Mouse (Mus musculus): ENCODE results near the gene Zswim8. TPM values are rescaled to one million over a fixed set of nuclear protein-coding genes. Genes with fewer than 3 reads are reported as not detected.

Gene Zswim8
- polyA plus RNA-seq, 1 experiment from 2014 or later = 30.3 TPM

DNA sequence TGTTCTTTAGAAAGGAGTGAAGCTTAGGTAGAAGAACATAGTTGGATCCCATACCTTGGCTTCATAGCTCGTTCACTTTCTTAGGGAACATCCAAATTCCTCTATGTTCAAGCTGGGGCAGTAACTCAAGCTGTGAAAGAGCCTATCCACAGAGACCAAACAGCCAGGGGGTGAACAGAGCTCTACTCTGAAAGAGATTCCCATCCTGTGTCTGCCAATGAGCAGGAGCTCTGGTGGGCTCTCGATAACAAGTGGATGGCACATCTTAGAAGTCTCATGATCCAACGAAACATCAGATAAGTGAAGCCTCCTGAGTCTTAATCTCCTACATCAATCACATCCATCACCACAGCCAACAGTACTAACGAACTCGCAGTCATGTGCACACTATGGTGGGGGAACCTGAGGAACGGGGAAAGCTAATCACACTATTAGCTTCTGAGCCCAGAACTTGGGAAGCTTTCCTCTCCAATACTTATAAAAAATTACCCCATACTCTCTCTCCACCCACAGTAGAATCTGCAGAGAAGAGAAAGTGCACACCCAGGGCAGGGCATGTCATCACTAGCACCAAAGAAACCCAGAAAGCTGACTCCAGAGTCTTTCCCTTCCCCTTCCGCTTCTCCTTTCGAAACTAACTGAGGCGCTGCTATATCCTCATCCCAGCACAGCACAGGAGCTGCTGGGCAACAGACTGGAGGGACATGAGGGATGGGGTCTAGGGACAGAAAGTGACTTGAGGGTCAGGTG is 23.7 kb downstream of the Zswim8 start:
- H3K4me3 ChIP-seq (ENCODE audit: low read depth, low read length) = no peak overlapping the region
- no peak overlapping the region for H3K9ac ChIP-seq (ENCODE audit: low read length)
- no peaks in the 10 kb centered on the region for H3K27me3 ChIP-seq (replicated peaks; ENCODE audit: control insufficient read depth, insufficient read depth, low read length)
- ATAC-seq (replicated peaks; ENCODE audit: low FRiP score, low TSS enrichment, low read depth) (no peak), DNase-seq (ENCODE audit: low spot score) (no peak)
- peaks cover 20% of the 10 kb centered on the region for H3K4me1 ChIP-seq (replicated peaks; ENCODE audit: control insufficient read depth, insufficient read depth, low read length)
- peaks cover 65% of the 10 kb centered on the region for H3K36me3 ChIP-seq (ENCODE audit: control insufficient read depth, insufficient read depth, low read length)
- no peak overlapping the region for H3K4me2 ChIP-seq (ENCODE audit: low read length)
- WGBS = 89% methylated on average over 9 of the region's 9 CpGs
- H3K9me3 ChIP-seq (ENCODE audit: control insufficient read depth, low read length) = no peaks in the 10 kb centered on the region
- H3K27ac ChIP-seq (ENCODE audit: low read depth) = no peak overlapping the region

DNA sequence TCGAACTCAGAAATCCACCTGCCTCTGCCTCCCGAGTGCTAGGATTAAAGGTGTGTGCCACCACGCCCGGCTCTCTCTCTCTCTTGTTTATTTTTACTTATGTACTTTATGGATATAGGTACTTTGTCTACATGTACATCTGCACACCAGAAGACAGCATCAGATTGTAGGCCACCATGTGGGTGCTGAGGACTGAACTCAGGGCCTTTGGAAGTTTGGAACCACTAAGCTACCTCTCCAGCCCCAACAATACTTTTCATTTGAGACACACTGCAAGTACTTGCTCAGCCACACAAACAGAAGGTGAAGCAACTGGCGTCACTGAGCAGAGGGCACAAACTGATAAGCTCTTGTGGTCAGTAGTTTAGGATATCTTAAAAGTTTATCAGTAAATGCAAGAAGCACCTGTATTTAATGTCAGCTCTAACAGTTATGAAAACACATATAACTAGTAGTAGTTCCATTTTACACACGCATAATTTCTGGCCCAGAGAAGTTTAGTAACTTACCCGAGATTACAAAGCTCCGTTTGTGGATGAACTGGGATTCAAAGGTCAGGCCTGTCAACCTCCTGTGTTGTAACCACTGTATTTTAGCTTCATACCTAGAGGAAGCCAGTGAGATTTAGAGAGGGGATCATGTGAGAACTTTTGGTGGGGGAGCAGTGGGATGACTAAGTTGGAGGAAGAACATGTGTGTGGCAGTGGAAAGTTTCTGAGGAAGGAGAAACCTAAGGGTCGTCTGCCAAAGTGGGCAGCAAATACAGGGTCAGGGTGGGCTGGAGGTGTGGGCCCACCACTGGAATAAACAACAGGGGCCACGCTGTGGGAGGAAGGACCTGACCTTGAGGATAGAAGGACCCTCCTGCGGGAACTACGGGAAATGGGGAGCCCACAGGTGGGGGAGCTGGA is 25.9 kb downstream of the Zswim8 start:
- Histone ChIP-seq H3K9me3 (ENCODE audit: control insufficient read depth, low read length) (no peaks in the 10 kb centered on the region), H3K4me1 (replicated peaks; ENCODE audit: control insufficient read depth, insufficient read depth, low read length) (peaks cover 20% of the 10 kb centered on the region), H3K4me2 (ENCODE audit: low read length) (peak overlapping the region; percentile 86), H3K27ac (ENCODE audit: low read depth) (peak overlapping the region; percentile 94; the same call in 1 of the 2 replicates), H3K27me3 (replicated peaks; ENCODE audit: control insufficient read depth, insufficient read depth, low read length) (no peaks in the 10 kb centered on the region), H3K9ac (ENCODE audit: low read length) (peak overlapping the region; percentile 90), H3K36me3 (ENCODE audit: control insufficient read depth, insufficient read depth, low read length) (peaks cover 55% of the 10 kb centered on the region), H3K4me3 (ENCODE audit: low read depth, low read length) (peak overlapping the region; percentile 73)
- 45% methylated on average over 12 of the region's 12 CpGs for WGBS
- DNase-seq (ENCODE audit: low spot score) (peak; percentile 53), ATAC-seq (replicated peaks; ENCODE audit: low FRiP score, low TSS enrichment, low read depth) (no peak)

DNA sequence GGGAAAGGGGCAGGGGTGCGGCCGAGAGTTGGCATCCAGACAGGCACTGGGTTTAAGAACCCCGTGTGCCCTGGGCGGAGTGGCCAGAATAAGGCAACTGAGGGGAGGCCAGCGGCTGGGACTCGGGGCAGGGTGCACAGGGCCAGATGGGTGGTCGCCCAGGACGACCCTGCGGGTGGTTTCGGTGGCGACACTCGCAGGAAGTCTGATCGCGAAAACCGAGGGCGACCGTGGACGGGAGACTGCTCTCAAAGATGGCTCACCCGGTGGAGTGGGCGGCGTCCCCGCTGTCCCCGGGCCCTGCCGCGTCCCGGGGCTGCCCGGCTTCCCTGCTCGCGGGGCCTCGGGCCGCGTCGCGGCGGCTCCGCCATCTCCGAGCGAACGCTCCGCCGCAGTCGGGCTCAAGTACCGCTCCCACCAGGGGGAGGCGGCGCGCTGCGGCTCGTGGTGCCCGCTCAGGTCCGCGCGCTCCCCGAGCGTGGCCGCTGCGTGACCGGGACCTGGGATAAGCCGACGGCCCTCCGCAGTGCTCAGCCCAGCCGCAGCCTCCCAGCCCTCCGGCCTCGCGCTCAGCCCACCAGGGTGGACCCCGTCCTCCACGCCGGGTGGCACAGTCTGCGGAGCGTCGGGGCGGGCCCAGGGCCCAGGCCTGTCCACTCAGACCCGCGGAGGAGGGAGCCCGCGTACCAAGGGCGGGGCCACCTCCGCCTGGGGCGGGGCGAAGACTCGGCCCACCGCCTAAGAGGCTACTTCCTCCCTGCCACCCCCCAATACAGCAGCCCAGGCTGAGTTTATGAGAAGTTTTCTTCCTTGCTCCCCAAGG is 26.8 kb downstream of the Zswim8 start, which contains the start of gene Ndst2:
TSS of gene Ndst2 (minus strand) at position 611 of the 823 bp plus-strand sequence.
- peaks cover 55% of the 10 kb centered on the region for H3K36me3 ChIP-seq (ENCODE audit: control insufficient read depth, insufficient read depth, low read length)
- peak within 1 kb of the TSS; percentile 90 for H3K9ac ChIP-seq (ENCODE audit: low read length)
- peak within 1 kb of the TSS; percentile 94 for H3K27ac ChIP-seq (ENCODE audit: low read depth)
- H3K27me3 ChIP-seq (replicated peaks; ENCODE audit: control insufficient read depth, insufficient read depth, low read length) = no peaks in the 10 kb centered on the region
- peaks cover 20% of the 10 kb centered on the region for H3K4me1 ChIP-seq (replicated peaks; ENCODE audit: control insufficient read depth, insufficient read depth, low read length)
- DNase-seq (ENCODE audit: low spot score) = peak; percentile 95
- ATAC-seq (replicated peaks; ENCODE audit: low FRiP score, low TSS enrichment, low read depth) = peak; percentile 98
- H3K9me3 ChIP-seq (ENCODE audit: control insufficient read depth, low read length) = no peaks in the 10 kb centered on the region
- WGBS = under 1% methylated on average over 76 of the region's 81 CpGs
- H3K4me3 ChIP-seq (ENCODE audit: low read depth, low read length) = peak within 1 kb of the TSS; percentile 73
- H3K4me2 ChIP-seq (ENCODE audit: low read length) = peak within 1 kb of the TSS; percentile 86

DNA sequence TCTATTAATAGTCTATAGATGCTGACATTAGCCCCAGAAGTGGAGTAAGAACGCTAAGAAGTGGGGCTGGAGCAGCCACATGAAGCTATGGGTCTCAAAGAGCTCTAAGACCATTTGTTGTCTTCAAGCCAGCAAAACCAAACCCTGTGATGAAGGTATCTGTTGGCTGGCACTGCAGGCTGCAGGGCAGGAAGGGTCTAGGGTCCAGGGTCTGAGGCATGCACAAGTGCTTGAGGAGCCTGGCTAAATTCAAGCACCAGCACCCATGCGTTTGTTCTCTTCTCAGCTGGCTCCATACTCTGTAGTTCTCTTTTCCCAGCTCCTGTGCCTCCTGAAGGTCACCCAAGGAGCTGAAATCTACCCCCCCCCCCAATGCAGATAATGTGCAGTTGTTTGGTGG is 27.7 kb downstream of the Zswim8 start:
- H3K27ac ChIP-seq (ENCODE audit: low read depth) = peak overlapping the region; percentile 94
- peaks cover 20% of the 10 kb centered on the region for H3K4me1 ChIP-seq (replicated peaks; ENCODE audit: control insufficient read depth, insufficient read depth, low read length)
- ATAC-seq (replicated peaks; ENCODE audit: low FRiP score, low TSS enrichment, low read depth) (no peak), DNase-seq (ENCODE audit: low spot score) (no peak)
- WGBS = 64% methylated on average over 2 of the region's 2 CpGs
- H3K4me3 ChIP-seq (ENCODE audit: low read depth, low read length) = peak overlapping the region; percentile 73; the same call in 1 of the 2 replicates
- no peak overlapping the region; the same call in 1 of the 2 replicates for H3K9ac ChIP-seq (ENCODE audit: low read length)
- peaks cover 55% of the 10 kb centered on the region for H3K36me3 ChIP-seq (ENCODE audit: control insufficient read depth, insufficient read depth, low read length)
- H3K27me3 ChIP-seq (replicated peaks; ENCODE audit: control insufficient read depth, insufficient read depth, low read length) = no peaks in the 10 kb centered on the region
- peak overlapping the region; percentile 86 for H3K4me2 ChIP-seq (ENCODE audit: low read length)
- no peaks in the 10 kb centered on the region for H3K9me3 ChIP-seq (ENCODE audit: control insufficient read depth, low read length)

DNA sequence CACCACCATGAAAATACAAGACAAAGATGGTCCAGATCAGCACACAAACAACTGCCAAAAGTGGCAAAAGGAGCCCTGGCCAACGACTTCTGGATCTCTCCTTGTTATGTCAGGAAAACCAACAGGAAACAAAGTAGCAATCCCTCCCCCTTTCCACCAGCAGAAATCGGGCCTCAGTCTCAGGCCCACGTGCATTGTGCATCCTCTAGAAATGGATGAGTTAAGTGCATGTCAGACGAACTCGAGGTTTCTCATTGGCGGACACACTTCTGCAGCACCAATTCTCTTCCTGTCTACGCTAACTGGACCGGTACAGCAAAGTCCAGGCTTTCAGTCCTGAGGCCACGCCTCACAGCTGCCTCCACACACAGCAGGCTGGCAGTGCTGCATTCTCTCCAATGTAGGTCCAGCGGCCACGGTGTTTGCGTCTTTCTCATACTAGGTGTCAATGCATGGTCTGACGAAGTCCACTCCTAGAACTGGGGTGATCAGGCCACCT is 28.6 kb downstream of the Zswim8 start:
- H3K27ac ChIP-seq (ENCODE audit: low read depth) = no peak overlapping the region
- no peaks in the 10 kb centered on the region for H3K27me3 ChIP-seq (replicated peaks; ENCODE audit: control insufficient read depth, insufficient read depth, low read length)
- no peak for DNase-seq (ENCODE audit: low spot score)
- peaks cover 52% of the 10 kb centered on the region for H3K36me3 ChIP-seq (ENCODE audit: control insufficient read depth, insufficient read depth, low read length)
- no peak for ATAC-seq (replicated peaks; ENCODE audit: low FRiP score, low TSS enrichment, low read depth)
- H3K4me1 ChIP-seq (replicated peaks; ENCODE audit: control insufficient read depth, insufficient read depth, low read length) = peaks cover 20% of the 10 kb centered on the region
- no peaks in the 10 kb centered on the region for H3K9me3 ChIP-seq (ENCODE audit: control insufficient read depth, low read length)
- H3K4me3 ChIP-seq (ENCODE audit: low read depth, low read length) = no peak overlapping the region
- H3K9ac ChIP-seq (ENCODE audit: low read length) = no peak overlapping the region
- 77% methylated on average over 13 of the region's 13 CpGs for WGBS
- H3K4me2 ChIP-seq (ENCODE audit: low read length) = no peak overlapping the region

DNA sequence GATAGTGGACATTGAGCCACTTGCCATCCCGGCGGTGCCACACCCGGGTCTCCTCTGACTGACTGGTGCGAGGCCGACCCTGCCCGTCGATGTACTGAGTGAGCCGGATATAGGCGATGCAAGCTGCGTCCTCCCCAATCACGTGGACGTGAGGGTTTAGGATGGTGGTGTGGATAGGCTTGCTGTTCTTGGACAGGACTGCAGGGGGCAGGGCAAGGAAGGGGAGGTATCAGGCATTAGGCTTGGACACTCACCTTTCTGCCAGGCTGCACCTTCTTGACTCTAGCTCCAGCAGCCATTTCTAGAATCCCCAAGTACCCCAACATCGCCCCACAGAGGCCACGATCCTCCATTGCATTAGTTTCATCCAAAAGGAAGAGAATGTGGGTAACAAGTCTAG is 30.0 kb downstream of the Zswim8 start:
- H3K27ac ChIP-seq (ENCODE audit: low read depth) = no peak overlapping the region
- WGBS = 28% methylated on average over 14 of the region's 14 CpGs
- peaks cover 55% of the 10 kb centered on the region for H3K36me3 ChIP-seq (ENCODE audit: control insufficient read depth, insufficient read depth, low read length)
- no peak overlapping the region for H3K9ac ChIP-seq (ENCODE audit: low read length)
- H3K27me3 ChIP-seq (replicated peaks; ENCODE audit: control insufficient read depth, insufficient read depth, low read length) = no peaks in the 10 kb centered on the region
- DNase-seq (ENCODE audit: low spot score) (peak; percentile 74), ATAC-seq (replicated peaks; ENCODE audit: low FRiP score, low TSS enrichment, low read depth) (0 out of 2 replicates have a peak, but pooled peaks have one; percentile 5)
- no peak overlapping the region for H3K4me2 ChIP-seq (ENCODE audit: low read length)
- H3K9me3 ChIP-seq (ENCODE audit: control insufficient read depth, low read length) = no peaks in the 10 kb centered on the region
- peaks cover 15% of the 10 kb centered on the region for H3K4me1 ChIP-seq (replicated peaks; ENCODE audit: control insufficient read depth, insufficient read depth, low read length)
- H3K4me3 ChIP-seq (ENCODE audit: low read depth, low read length) = no peak overlapping the region

DNA sequence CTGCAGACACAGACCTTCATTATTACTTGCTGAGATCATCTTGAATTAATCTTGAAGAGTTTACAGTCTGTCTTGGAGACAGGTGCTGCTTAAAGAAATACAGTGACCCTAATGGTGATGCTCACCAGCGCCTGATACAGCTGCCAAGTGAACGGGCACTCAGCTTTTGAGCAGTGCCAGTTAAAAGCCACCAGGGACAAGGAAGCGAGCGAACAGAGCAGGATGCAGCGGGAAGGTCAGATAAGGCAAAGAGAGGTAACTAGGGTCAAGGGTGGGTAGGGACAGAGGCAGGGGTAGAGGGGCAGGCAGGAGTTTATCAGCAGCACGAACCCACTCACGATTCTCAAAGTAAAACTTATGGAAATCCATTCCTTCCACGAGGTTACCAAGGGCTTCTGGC is 31.2 kb downstream of the Zswim8 start:
- H3K36me3 ChIP-seq (ENCODE audit: control insufficient read depth, insufficient read depth, low read length) = peaks cover 63% of the 10 kb centered on the region
- WGBS = 78% methylated on average over 8 of the region's 8 CpGs

DNA sequence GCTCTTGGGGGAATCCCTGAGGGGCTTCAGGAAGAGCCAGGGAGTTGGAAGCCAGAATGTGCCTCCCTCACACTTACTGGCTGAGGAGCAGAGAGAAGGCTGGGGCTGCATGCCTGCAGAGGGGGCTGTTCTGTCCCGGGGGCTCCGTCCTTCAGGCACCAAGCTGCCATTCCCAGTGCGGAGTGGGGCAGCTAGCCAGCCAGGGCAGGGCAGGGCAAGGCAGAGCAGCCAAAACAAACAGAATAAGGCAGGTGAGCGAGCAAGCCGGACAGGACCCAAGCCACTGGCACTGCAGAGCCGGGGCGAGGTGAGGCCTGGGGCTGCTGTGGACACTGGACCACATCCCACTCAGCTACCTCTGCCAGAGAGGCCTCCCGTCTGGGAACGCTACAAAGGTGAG is 33.9 kb downstream of the Zswim8 start:
- Histone ChIP-seq H3K9me3 (ENCODE audit: control insufficient read depth, low read length) (no peaks in the 10 kb centered on the region), H3K27me3 (replicated peaks; ENCODE audit: control insufficient read depth, insufficient read depth, low read length) (no peaks in the 10 kb centered on the region), H3K4me3 (ENCODE audit: low read depth, low read length) (no peak overlapping the region), H3K4me1 (replicated peaks; ENCODE audit: control insufficient read depth, insufficient read depth, low read length) (no peaks in the 10 kb centered on the region), H3K4me2 (ENCODE audit: low read length) (no peak overlapping the region), H3K36me3 (ENCODE audit: control insufficient read depth, insufficient read depth, low read length) (peaks cover 74% of the 10 kb centered on the region), H3K9ac (ENCODE audit: low read length) (no peak overlapping the region), H3K27ac (ENCODE audit: low read depth) (no peak overlapping the region)
- ATAC-seq (replicated peaks; ENCODE audit: low FRiP score, low TSS enrichment, low read depth) (no peak), DNase-seq (ENCODE audit: low spot score) (no peak)
- WGBS = 93% methylated on average over 9 of the region's 9 CpGs

More for the DNA sequence above, 31.2 kb downstream of the Zswim8 start:
- Histone ChIP-seq H3K4me2 (ENCODE audit: low read length) (no peak overlapping the region), H3K27ac (ENCODE audit: low read depth) (no peak overlapping the region), H3K9me3 (ENCODE audit: control insufficient read depth, low read length) (no peaks in the 10 kb centered on the region), H3K27me3 (replicated peaks; ENCODE audit: control insufficient read depth, insufficient read depth, low read length) (no peaks in the 10 kb centered on the region), H3K9ac (ENCODE audit: low read length) (no peak overlapping the region), H3K4me3 (ENCODE audit: low read depth, low read length) (no peak overlapping the region), H3K4me1 (replicated peaks; ENCODE audit: control insufficient read depth, insufficient read depth, low read length) (peaks cover 6% of the 10 kb centered on the region)
- DNase-seq (ENCODE audit: low spot score) (no peak), ATAC-seq (replicated peaks; ENCODE audit: low FRiP score, low TSS enrichment, low read depth) (no peak)

Data from intestine, embryonic 14.5 days (tissue).